Mouse (Mus musculus): Measurements from ENCODE around the gene Polr2e. TPM values are rescaled to one million over a fixed set of nuclear protein-coding genes. Genes with fewer than 3 reads are reported as not detected.

Gene Polr2e
- polyA plus RNA-seq, 1 experiment from 2014 or later: 149 TPM

DNA sequence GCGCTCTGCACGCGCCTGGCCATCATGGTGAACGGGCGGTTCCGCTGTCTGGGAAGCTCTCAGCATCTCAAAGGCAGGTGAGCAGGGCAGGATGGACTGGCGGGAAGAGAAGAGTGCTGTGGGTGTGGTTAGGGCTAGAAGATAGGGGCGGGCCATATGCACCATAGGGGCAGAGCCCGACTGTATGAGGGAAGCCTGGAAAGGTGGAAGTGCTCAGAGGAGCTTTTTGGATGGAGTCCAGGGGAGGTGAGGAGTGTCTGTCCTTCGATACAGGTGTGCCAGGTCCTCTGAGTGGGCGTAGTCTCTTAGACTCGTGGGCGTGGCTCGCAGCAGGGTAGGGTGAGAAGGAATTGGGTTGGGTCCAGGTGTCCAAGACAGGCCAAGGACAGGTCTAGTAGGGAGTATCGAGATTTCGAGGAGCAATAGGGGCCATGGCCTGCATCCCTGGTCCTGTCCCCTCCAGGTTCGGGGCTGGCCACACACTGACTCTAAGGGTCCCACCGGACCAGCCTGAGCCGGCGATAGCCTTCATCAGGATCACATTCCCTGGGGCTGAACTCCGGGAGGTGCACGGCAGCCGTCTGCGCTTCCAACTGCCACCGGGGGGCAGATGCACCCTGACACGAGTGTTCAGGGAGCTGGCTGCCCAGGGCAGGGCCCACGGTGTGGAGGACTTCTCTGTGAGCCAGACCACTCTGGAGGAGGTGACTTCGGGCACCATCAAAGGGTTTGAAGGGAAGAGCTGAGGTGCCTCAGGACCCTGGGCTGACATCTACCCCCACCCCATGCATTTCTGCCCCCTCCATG, 24.9 kb downstream of the Polr2e start:
- Histone ChIP-seq H3K4me2 (no peak overlapping the region), H3K9ac (no peak overlapping the region), H3K27me3 (replicated peaks) (peaks cover 57% of the 10 kb centered on the region), H3K27ac (replicated peaks) (no peak overlapping the region), H3K9me3 (peaks cover 21% of the 10 kb centered on the region), H3K4me1 (peaks cover 26% of the 10 kb centered on the region), H3K4me3 (0 out of 2 replicates have a peak overlapping the region, but pooled peaks have one; percentile 1), H3K36me3 (peaks cover 22% of the 10 kb centered on the region)
- no peak for ATAC-seq (ENCODE audit: extremely low read depth, insufficient number of reproducible peaks, low FRiP score, low TSS enrichment)
- 24% methylated on average over 28 of the region's 28 CpGs for WGBS

DNA sequence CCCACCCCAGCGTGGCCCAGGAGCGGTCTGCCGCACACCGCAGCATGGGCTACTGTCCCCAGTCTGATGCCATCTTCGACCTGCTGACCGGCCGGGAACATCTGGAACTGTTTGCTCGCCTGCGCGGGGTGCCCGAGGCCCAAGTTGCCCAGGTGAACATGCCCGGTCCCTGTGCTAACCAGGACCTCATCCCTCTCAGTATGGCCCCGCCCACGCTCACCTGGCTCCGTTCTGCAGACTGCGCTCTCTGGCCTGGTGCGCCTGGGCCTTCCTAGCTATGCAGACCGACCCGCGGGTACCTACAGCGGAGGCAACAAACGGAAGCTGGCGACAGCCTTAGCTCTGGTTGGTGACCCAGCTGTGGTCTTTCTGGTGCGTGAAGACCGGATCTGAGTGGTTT, 26.0 kb downstream of the Polr2e start:
- Histone ChIP-seq H3K9ac (no peak overlapping the region), H3K27ac (replicated peaks) (no peak overlapping the region), H3K36me3 (peaks cover 33% of the 10 kb centered on the region), H3K4me1 (peaks cover 15% of the 10 kb centered on the region), H3K4me3 (no peak overlapping the region), H3K27me3 (replicated peaks) (peaks cover 57% of the 10 kb centered on the region), H3K9me3 (peaks cover 22% of the 10 kb centered on the region), H3K4me2 (no peak overlapping the region)
- WGBS: 43% methylated on average over 25 of the region's 25 CpGs
- ATAC-seq (ENCODE audit: extremely low read depth, insufficient number of reproducible peaks, low FRiP score, low TSS enrichment): no peak

GRCm38 (mm10) chr10:80011740-80012139, 27.9 kb downstream of the Polr2e start:
- H3K9ac ChIP-seq: no peak overlapping the region
- WGBS: 83% methylated on average over 6 of the region's 6 CpGs
- H3K4me2 ChIP-seq: no peak overlapping the region
- no peak overlapping the region for H3K4me3 ChIP-seq
- peaks cover 52% of the 10 kb centered on the region for H3K27me3 ChIP-seq (replicated peaks)
- H3K36me3 ChIP-seq: peaks cover 39% of the 10 kb centered on the region
- no peak overlapping the region for H3K27ac ChIP-seq (replicated peaks)
- peaks cover 22% of the 10 kb centered on the region for H3K9me3 ChIP-seq
- H3K4me1 ChIP-seq: peaks cover 11% of the 10 kb centered on the region
- no peak for ATAC-seq (ENCODE audit: extremely low read depth, insufficient number of reproducible peaks, low FRiP score, low TSS enrichment)

GRCm38 (mm10) chr10:80004233-80004705, 35.3 kb downstream of the Polr2e start:
- no peak overlapping the region for H3K4me2 ChIP-seq
- no peak for ATAC-seq (ENCODE audit: extremely low read depth, insufficient number of reproducible peaks, low FRiP score, low TSS enrichment)
- no peak overlapping the region for H3K27ac ChIP-seq (replicated peaks)
- WGBS: 76% methylated on average over 8 of the region's 8 CpGs
- H3K9me3 ChIP-seq: no peaks in the 10 kb centered on the region
- peaks cover 34% of the 10 kb centered on the region for H3K27me3 ChIP-seq (replicated peaks)
- H3K4me3 ChIP-seq: no peak overlapping the region
- H3K9ac ChIP-seq: no peak overlapping the region
- peaks cover 21% of the 10 kb centered on the region for H3K4me1 ChIP-seq
- H3K36me3 ChIP-seq: peaks cover 13% of the 10 kb centered on the region

- H3K36me3 ChIP-seq: peaks cover 6% of the 10 kb centered on the region
- WGBS: 43% methylated on average over 9 of the region's 9 CpGs
- H3K4me2 ChIP-seq: no peak overlapping the region
Measured at GRCm38 (mm10) chr10:80003374-80004232, 36.0 kb downstream of the Polr2e start.

DNA sequence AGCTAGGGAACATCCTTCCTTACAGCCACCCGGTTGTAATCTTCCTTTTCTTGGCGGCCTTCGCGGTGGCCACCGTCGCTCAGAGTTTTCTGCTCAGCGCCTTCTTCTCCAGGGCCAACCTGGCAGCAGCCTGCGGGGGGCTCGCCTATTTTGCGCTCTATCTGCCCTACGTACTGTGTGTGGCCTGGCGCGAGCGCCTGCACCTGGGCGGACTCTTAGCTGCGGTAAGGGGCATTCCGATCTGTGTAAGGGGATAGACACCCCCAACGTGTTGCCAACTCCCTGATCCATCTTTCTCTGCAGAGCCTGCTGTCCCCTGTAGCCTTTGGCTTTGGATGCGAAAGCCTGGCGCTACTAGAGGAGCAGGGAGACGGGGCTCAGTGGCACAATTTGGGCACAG, 36.8 kb downstream of the Polr2e start:
- Histone ChIP-seq H3K4me1 (peaks cover 27% of the 10 kb centered on the region), H3K36me3 (no peaks in the 10 kb centered on the region), H3K27me3 (replicated peaks) (peaks cover 38% of the 10 kb centered on the region), H3K4me2 (peak overlapping the region; percentile 6), H3K27ac (replicated peaks) (no peak overlapping the region), H3K9ac (peak overlapping the region; percentile 54; the same call in 1 of the 2 replicates), H3K4me3 (no peak overlapping the region), H3K9me3 (no peaks in the 10 kb centered on the region)
- no peak for ATAC-seq (ENCODE audit: extremely low read depth, insufficient number of reproducible peaks, low FRiP score, low TSS enrichment)
- WGBS: 28% methylated on average over 21 of the region's 21 CpGs

More at GRCm38 (mm10) chr10:80003374-80004232, 36.0 kb downstream of the Polr2e start:
- Histone ChIP-seq H3K4me1 (peaks cover 21% of the 10 kb centered on the region), H3K9me3 (no peaks in the 10 kb centered on the region), H3K27me3 (replicated peaks) (peaks cover 38% of the 10 kb centered on the region), H3K27ac (replicated peaks) (no peak overlapping the region), H3K9ac (peak overlapping the region; percentile 54), H3K4me3 (no peak overlapping the region)
- no peak for ATAC-seq (ENCODE audit: extremely low read depth, insufficient number of reproducible peaks, low FRiP score, low TSS enrichment)

GRCm38 (mm10) chr10:80001945-80002344, 37.6 kb downstream of the Polr2e start:
- Histone ChIP-seq H3K4me2 (no peak overlapping the region), H3K9me3 (no peaks in the 10 kb centered on the region), H3K9ac (no peak overlapping the region), H3K27ac (replicated peaks) (no peak overlapping the region), H3K36me3 (no peaks in the 10 kb centered on the region), H3K4me3 (no peak overlapping the region), H3K4me1 (peaks cover 33% of the 10 kb centered on the region), H3K27me3 (replicated peaks) (peaks cover 38% of the 10 kb centered on the region)
- WGBS: 73% methylated on average over 9 of the region's 9 CpGs
- no peak for ATAC-seq (ENCODE audit: extremely low read depth, insufficient number of reproducible peaks, low FRiP score, low TSS enrichment)

DNA sequence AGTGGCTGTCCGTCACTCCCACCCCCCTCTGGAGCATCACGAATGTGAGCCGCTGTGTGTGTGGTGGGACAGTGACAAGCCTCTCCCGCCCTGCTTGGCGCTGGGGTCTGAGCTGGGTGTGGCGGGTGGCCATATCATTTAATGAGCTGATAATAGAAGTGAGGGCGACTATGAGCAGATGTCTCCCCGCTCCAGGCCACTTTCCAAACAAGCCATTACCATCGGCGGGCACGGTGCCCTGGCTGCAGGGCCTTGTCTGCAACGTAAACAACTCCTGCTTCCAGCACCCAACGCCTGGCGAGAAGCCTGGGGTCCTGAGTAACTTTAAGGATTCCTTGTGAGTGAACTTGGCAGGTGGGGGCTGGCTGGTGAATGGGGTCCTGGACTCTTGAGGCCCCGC, 41.8 kb downstream of the Polr2e start:
- peak overlapping the region; percentile 75 for H3K27ac ChIP-seq (replicated peaks)
- H3K36me3 ChIP-seq: peaks cover 31% of the 10 kb centered on the region
- no peak for ATAC-seq (ENCODE audit: extremely low read depth, insufficient number of reproducible peaks, low FRiP score, low TSS enrichment)
- H3K27me3 ChIP-seq (replicated peaks): peaks cover 30% of the 10 kb centered on the region
- WGBS: 10% methylated on average over 15 of the region's 15 CpGs
- H3K4me1 ChIP-seq: peaks cover 22% of the 10 kb centered on the region
- H3K9me3 ChIP-seq: no peaks in the 10 kb centered on the region
- H3K4me3 ChIP-seq: peak overlapping the region; percentile 61
- peak overlapping the region; percentile 78 for H3K4me2 ChIP-seq
- H3K9ac ChIP-seq: peak overlapping the region; percentile 83

DNA sequence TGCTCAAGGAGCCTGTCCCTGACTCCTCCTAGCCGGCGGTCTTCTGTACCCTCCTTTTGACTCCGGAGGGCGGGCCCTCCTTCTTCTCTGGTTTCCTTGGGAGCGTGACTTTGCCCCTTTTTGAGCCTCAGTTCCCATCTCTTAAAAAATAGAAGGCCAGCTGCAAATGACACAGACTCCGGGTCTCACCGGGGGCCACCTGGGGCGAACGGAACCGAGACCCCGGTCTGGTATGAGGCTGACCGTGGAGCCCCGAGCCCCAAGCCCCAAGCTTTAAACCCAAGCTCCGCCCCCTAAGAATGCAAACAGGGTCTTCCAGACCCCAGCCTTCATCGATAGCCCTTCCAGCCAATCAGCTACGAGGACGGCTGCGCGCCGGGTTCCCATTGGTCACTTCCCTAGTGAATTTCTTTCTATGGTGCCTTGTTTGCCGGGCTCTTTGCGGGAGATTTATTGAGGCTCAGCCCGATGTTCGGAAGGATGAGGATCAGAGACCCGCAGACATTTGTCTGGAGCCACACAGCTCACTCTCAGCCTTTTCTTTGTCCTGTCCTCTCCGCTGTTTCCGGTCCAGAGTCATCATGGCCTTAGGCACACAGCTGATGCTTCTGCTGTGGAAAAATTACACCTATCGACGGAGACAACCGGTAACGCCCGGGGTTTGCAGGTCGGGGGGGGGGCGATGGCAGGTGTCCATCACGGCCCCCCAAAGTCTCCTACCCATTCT, 42.4 kb downstream of the Polr2e start:
- Histone ChIP-seq H3K9me3 (no peaks in the 10 kb centered on the region), H3K36me3 (peaks cover 37% of the 10 kb centered on the region), H3K27me3 (replicated peaks) (peaks cover 24% of the 10 kb centered on the region), H3K4me2 (peak overlapping the region; percentile 78), H3K27ac (replicated peaks) (peak overlapping the region; percentile 75), H3K4me3 (peak overlapping the region; percentile 61), H3K4me1 (peaks cover 16% of the 10 kb centered on the region), H3K9ac (peak overlapping the region; percentile 83)
- ATAC-seq (ENCODE audit: extremely low read depth, insufficient number of reproducible peaks, low FRiP score, low TSS enrichment): no peak; the same call in none of the 2 replicates
- 1% methylated on average over 35 of the region's 35 CpGs for WGBS

GRCm38 (mm10) chr10:79996272-79997033, 43.1 kb downstream of the Polr2e start, which contains the start of gene Abca7:
Abca7 (plus strand) TSS chr10:79996494.
- H3K9ac ChIP-seq: peak within 1 kb of the TSS; percentile 83
- no peaks in the 10 kb centered on the region for H3K9me3 ChIP-seq
- peak; percentile 71 for ATAC-seq (ENCODE audit: extremely low read depth, insufficient number of reproducible peaks, low FRiP score, low TSS enrichment)
- peak within 1 kb of the TSS; percentile 61 for H3K4me3 ChIP-seq
- H3K27ac ChIP-seq (replicated peaks): peak within 1 kb of the TSS; percentile 75
- H3K27me3 ChIP-seq (replicated peaks): peaks cover 17% of the 10 kb centered on the region
- peaks cover 15% of the 10 kb centered on the region for H3K4me1 ChIP-seq
- H3K36me3 ChIP-seq: peaks cover 44% of the 10 kb centered on the region
- peak within 1 kb of the TSS; percentile 78 for H3K4me2 ChIP-seq
- under 1% methylated on average over 34 of the region's 34 CpGs for WGBS
